Mouse (Mus musculus) megakaryocyte, adult 5-6 weeks (primary cell): ENCODE data around the gene Trpv5. TPM values are rescaled to one million over a fixed set of nuclear protein-coding genes. Genes with fewer than 3 reads are reported as not detected.

Source experiments
- ATAC-seq: 2 replicates; pipeline ENCODE4 v1.8.0; 2016; ENCODE audit warnings: mild to moderate bottlenecking, inconsistent platforms; ENCODE audit not compliant: poor library complexity, severe bottlenecking
- total RNA-seq, 2 experiments: library from RNA; stranded (forward) in 1 of 2; stranded (reverse) in 1 of 2; fragments of 153-499, 151-499 nt in 1 of 2; fragments of 221-1000, 200-1000 nt in 1 of 2; gene quantifications; 2 replicates each; pipeline versions ENCODE4 v1.2.3 to v1.2.4; 2015 to 2017

The Trpv5 gene
- total RNA-seq, 2 experiments from 2014 or later: not detected

GRCm38 (mm10) chr6:41641173-41641866 lies 39.2 kb downstream of the Trpv5 start:
- ATAC-seq: no peak

- no peak for ATAC-seq
Observed at GRCm38 (mm10) chr6:41640449-41640848, 40.1 kb downstream of the Trpv5 start.

GRCm38 (mm10) chr6:41637927-41638506 lies 42.6 kb downstream of the Trpv5 start:
- no peak for ATAC-seq

GRCm38 (mm10) chr6:41637393-41637792 lies 43.2 kb downstream of the Trpv5 start:
- ATAC-seq: no peak

- ATAC-seq: no peak
Observed at GRCm38 (mm10) chr6:41636178-41636577, 44.4 kb downstream of the Trpv5 start, which contains the start of gene Trpv6. Trpv6 (minus strand) TSS chr6:41636405.

- no peak for ATAC-seq
Observed at GRCm38 (mm10) chr6:41635211-41635610, 45.4 kb downstream of the Trpv5 start.

- no peak for ATAC-seq
Observed at GRCm38 (mm10) chr6:41631549-41631948, 49.0 kb downstream of the Trpv5 start.

GRCm38 (mm10) chr6:41630791-41631190 lies 49.8 kb downstream of the Trpv5 start:
- ATAC-seq: no peak

GRCm38 (mm10) chr6:41628180-41628579 lies 52.4 kb downstream of the Trpv5 start:
- ATAC-seq: no peak

GRCm38 (mm10) chr6:41622661-41623060 lies 57.9 kb downstream of the Trpv5 start:
- ATAC-seq: peak; percentile 67

GRCm38 (mm10) chr6:41621241-41621990 lies 59.2 kb downstream of the Trpv5 start:
- no peak for ATAC-seq

GRCm38 (mm10) chr6:41620173-41620798 lies 60.3 kb downstream of the Trpv5 start:
- ATAC-seq: no peak

GRCm38 (mm10) chr6:41607637-41608036 lies 72.9 kb downstream of the Trpv5 start:
- ATAC-seq: no peak

- ATAC-seq: no peak
Observed at GRCm38 (mm10) chr6:41606214-41606613, 74.4 kb downstream of the Trpv5 start.

GRCm38 (mm10) chr6:41605794-41606104 lies 74.8 kb downstream of the Trpv5 start:
- no peak for ATAC-seq

- ATAC-seq: peak; percentile 82
Observed at GRCm38 (mm10) chr6:41605061-41605793, 75.3 kb downstream of the Trpv5 start, which contains the start of gene Ephb6. Ephb6 (plus strand) TSS chr6:41605482.

GRCm38 (mm10) chr6:41604401-41605050 lies 76.0 kb downstream of the Trpv5 start:
- peak; percentile 57 for ATAC-seq
